Mouse (Mus musculus) thymus, adult 2 months (tissue): ENCODE data around the gene Whrn.

Source experiments
- CTCF ChIP-seq: fragments of 200-500 bp; IDR thresholded peaks from 2 replicates; pipeline ENCODE4 v1.5.1; 2012; ENCODE audit warnings: mild to moderate bottlenecking, control low read depth, low read length, moderate library complexity, borderline replicate concordance; ENCODE audit not compliant: control insufficient read depth, poor library complexity, insufficient read depth; ENCODE audit errors: extremely low read depth
- POLR2A ChIP-seq: fragments of 200-500 bp; IDR thresholded peaks from 2 replicates; pipeline ENCODE4 v1.6.1; 2012; ENCODE audit warnings: mild to moderate bottlenecking, low read length, control low read depth, moderate library complexity; ENCODE audit not compliant: control insufficient read depth, poor library complexity, insufficient read depth; ENCODE audit errors: extremely low read depth

DNA sequence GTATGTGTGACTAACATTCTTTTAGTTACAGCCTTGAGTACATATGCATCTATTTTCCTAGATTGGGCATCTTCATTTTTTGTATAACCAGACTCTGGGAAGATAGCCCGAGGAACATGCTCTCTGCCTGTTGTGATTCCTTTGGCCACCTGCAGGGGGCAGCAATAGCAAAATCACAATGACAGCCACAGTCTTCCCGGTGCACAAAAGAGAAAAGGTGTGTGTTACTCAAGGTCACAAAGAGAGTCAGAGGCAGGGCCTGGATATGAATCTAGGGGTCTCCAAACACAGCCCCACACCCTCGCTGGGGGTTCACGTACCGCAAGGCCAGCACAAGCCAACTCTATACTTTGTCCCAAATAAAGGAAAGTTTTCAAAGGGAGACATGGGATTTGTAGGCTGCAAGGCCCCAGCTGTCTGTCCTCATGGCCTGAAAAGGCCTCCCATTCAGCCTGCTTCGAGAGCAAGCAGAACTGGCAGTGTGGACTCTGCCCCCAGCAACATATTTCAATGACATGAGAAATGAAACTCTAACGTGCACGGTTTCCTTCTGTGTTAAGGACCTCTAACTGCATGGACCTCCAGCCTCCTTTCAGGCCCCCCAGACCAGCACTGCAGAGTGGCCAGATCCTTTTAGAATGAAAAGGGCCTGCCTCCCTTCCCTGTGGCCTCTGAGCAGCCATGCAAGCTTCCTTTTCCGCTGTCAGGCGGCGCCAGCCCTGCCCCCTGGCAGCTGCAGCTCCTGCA, 15.5 kb downstream of the Whrn start:
- no peak for TF ChIP-seq POLR2A
- peak; percentile 52; the same call in 1 of the 2 replicates for TF ChIP-seq CTCF
